Mouse (Mus musculus) hindbrain, embryonic 16.5 days (tissue): ENCODE measurements around the gene Ryr2. TPM values are rescaled to one million over a fixed set of nuclear protein-coding genes. Genes with fewer than 3 reads are reported as not detected.

Experiments used
- ATAC-seq: fragments of 200-750 bp; cut with Nextera tagmentation; 2 replicates; pipeline ENCODE4 v1.8.0; 2017; ENCODE audit warnings: moderate TSS enrichment, moderate library complexity
- H3K27ac ChIP-seq: fragments of 300-500 bp; sonication (generic); 2 replicates; pipeline ENCODE4 v1.5.1; 2014; ENCODE audit warnings: low read depth, mild to moderate bottlenecking, control low read depth, low read length, moderate library complexity
- H3K27me3 ChIP-seq: fragments of 300-500 bp; sonication (generic); replicated peaks from 2 replicates; pipeline ENCODE4 v1.6.1; 2014; ENCODE audit warnings: low read length; ENCODE audit not compliant: control insufficient read depth, insufficient read depth
- H3K36me3 ChIP-seq: fragments of 300-500 bp; sonication (generic); 2 replicates; pipeline ENCODE4 v1.6.1; 2014; ENCODE audit warnings: mild to moderate bottlenecking, low read length, moderate library complexity, mixed read lengths; ENCODE audit not compliant: control insufficient read depth, insufficient read depth
- H3K4me1 ChIP-seq: fragments of 300-500 bp; sonication (generic); 2 replicates; pipeline ENCODE4 v1.6.1; 2014; ENCODE audit warnings: low read depth, low read length; ENCODE audit not compliant: control insufficient read depth, insufficient read depth
- H3K4me2 ChIP-seq: fragments of 300-500 bp; sonication (generic); 2 replicates; pipeline ENCODE4 v1.6.1; 2014; ENCODE audit warnings: mild to moderate bottlenecking, low read length, control low read depth, moderate library complexity
- H3K4me3 ChIP-seq: fragments of 300-500 bp; sonication (generic); 2 replicates; pipeline ENCODE4 v1.5.1; 2014; ENCODE audit warnings: mild to moderate bottlenecking, low read length, control low read depth, moderate library complexity
- H3K9ac ChIP-seq: fragments of 300-500 bp; sonication (generic); 2 replicates; pipeline ENCODE4 v1.6.1; 2014; ENCODE audit warnings: low read depth, mild to moderate bottlenecking, control low read depth, low read length, moderate library complexity
- H3K9me3 ChIP-seq: fragments of 300-500 bp; sonication (generic); 2 replicates; pipeline ENCODE4 v1.6.1; 2014; ENCODE audit warnings: mild to moderate bottlenecking, low read length, moderate library complexity; ENCODE audit not compliant: control insufficient read depth
- WGBS: fragments of 180-500 bp; shearing (Covaris S2); extraction: QIAGEN DNeasy Blood & Tissue Kit; methylation state at CpG from one replicate; pipeline ENCODE4 v1.1.7; 2014; 5-methylcytosine and 5-hydroxymethylcytosine counted together
- polyA plus RNA-seq: library from polyadenylated mRNA; unstranded; fragments of >200 nt; fragmentation: Nextera tagmentation; extraction: Ambion mirVana; gene quantifications from 2 replicates; pipeline ENCODE4 v1.2.1, GENCODE M21; 2015

The Ryr2 gene
- polyA plus RNA-seq, 1 experiment from 2014 or later, result 5.0 TPM

DNA sequence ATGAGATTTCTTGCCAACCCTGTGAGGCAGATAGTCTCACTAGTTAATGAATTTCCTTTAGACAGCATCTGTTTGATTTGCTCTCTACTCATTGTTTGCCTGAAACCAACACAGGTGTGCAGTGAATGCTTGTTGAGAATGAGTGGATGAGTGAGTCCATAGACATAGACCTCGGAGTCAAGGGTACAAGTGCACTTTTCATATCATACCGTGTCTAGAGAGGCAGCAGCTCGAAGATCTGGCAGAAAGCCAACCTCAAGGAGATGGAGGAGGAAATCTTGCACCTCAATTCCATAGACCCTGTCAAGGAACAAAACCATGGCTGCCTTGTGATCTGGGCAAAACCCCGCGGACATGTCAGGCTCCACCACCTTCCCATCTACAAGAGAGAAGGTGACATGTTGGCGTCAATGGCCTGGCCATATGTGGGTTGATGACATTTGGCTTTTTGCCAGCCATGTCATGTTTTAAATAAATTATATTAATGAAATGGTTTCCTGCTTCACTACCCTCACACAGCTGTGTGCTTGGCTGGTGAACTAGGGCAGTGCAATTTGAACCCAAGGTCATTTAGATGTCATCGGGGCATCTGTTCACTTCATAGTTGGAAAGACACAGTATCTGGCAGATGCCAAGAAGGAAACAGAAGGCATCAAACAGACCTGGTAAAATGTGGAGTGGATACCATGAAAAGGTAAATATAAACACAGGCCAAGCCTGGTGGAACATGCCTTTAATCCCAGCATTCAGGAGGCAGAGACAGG lies 396.9 kb downstream of the Ryr2 start:
- Histone ChIP-seq H3K27me3 (no peaks in the 10 kb centered on the region), H3K4me2 (no peak overlapping the region), H3K4me1 (no peaks in the 10 kb centered on the region), H3K4me3 (no peak overlapping the region), H3K9ac (no peak overlapping the region), H3K36me3 (no peaks in the 10 kb centered on the region), H3K27ac (no peak overlapping the region), H3K9me3 (no peaks in the 10 kb centered on the region)
- ATAC-seq, result peak; percentile 81
- WGBS, result 74% methylated on average over 7 of the region's 7 CpGs

DNA sequence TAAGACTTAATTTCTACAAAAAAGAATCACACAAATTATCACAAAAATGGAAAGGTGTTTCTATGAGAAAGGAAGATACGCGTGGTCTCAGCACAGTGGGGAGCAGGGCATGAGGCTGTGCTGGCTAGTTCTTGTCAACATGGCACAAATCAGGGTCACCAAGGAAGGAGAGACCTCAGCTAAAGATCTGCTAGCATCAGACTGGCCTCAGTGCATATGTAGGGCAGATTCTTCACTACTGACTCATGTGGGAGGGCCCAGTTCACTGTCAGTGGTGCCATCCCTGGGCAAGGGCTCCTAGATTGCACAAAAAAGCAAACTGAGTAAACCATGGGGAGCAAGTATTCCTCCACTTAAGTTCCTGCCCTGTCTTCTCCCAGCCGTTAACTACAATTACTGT lies 405.0 kb downstream of the Ryr2 start:
- Histone ChIP-seq H3K4me1 (no peaks in the 10 kb centered on the region), H3K9ac (no peak overlapping the region), H3K4me3 (no peak overlapping the region), H3K4me2 (no peak overlapping the region), H3K27ac (no peak overlapping the region), H3K27me3 (no peaks in the 10 kb centered on the region), H3K36me3 (no peaks in the 10 kb centered on the region), H3K9me3 (no peaks in the 10 kb centered on the region)
- 95% methylated on average over 3 of the region's 3 CpGs for WGBS
- ATAC-seq, result no peak

DNA sequence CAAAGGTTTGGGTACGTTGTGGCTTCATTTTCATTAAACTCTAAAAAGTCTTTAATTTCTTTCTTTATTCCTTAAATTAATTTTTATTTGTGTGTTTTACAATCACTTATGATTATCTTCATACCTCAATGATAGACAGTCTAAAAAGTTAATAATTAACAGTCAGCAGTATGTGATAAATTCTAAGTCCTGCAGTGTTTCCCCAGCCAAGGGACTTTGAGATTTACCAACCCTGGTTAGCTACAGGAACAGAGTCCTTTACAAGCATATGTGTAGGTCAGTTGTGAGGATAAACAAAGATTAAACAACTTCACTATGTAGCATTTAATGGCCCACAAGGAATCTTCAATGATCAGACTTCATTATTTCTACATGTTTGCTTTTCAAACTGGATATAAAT lies 410.2 kb downstream of the Ryr2 start:
- Histone ChIP-seq H3K9me3 (no peaks in the 10 kb centered on the region), H3K4me1 (no peaks in the 10 kb centered on the region), H3K36me3 (0 out of 2 replicates have a peak, but pooled peaks cover 2% of the 10 kb centered on the region), H3K27ac (no peak overlapping the region), H3K9ac (no peak overlapping the region), H3K4me3 (no peak overlapping the region), H3K27me3 (no peaks in the 10 kb centered on the region), H3K4me2 (no peak overlapping the region)
- ATAC-seq, result no peak
- 84% methylated on average over 1 of the region's 1 CpGs for WGBS

DNA sequence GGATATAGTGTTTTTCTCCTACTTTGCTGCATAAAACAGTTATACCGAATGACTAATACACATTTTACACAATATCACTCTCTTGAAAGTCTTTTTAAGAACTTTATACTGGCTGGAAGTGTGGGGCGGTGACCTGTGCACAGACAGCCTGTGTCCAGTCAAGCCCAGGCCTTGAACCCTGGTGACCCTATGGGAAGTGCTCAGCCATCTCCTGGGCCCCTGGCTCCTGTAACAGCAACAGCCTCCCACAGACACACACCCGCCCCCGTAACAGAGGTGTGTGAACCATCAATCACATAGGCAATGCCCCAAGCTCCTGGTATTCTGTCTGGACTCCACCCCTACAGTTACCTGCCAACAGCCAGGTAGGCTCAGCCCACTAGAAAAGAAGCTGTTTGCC lies 424.9 kb downstream of the Ryr2 start:
- ATAC-seq, result no peak
- H3K36me3 ChIP-seq, result 0 out of 2 replicates have a peak, but pooled peaks cover 2% of the 10 kb centered on the region
- H3K4me3 ChIP-seq, result no peak overlapping the region
- no peaks in the 10 kb centered on the region for H3K4me1 ChIP-seq
- no peak overlapping the region for H3K4me2 ChIP-seq
- no peak overlapping the region for H3K27ac ChIP-seq
- H3K9me3 ChIP-seq, result no peaks in the 10 kb centered on the region
- 91% methylated on average over 4 of the region's 4 CpGs for WGBS
- H3K9ac ChIP-seq, result no peak overlapping the region
- no peaks in the 10 kb centered on the region for H3K27me3 ChIP-seq

DNA sequence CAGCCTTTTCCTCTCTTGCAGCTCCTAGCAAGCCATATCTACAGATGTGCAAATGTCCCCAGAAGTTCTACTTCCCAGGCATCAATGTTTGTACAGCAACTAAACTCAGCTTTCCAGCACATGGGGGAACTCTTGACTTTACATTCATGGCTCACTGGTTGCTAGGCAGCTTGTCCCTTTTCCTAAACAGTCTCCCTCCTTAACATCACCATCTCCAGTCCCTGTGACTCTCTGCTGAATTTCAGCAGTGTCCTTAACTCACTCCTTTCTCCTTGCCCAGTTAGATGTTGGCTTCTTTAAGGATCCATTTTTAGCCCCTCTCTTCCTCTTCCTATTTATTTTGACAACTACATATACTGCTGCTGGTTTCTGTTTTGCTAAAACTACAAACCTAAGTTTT lies 443.9 kb downstream of the Ryr2 start:
- Histone ChIP-seq H3K4me2 (no peak overlapping the region), H3K27ac (no peak overlapping the region), H3K9me3 (no peaks in the 10 kb centered on the region), H3K36me3 (peaks cover 2% of the 10 kb centered on the region; the same call in 1 of the 2 replicates), H3K4me1 (no peaks in the 10 kb centered on the region), H3K27me3 (no peaks in the 10 kb centered on the region), H3K4me3 (no peak overlapping the region), H3K9ac (no peak overlapping the region)
- no peak for ATAC-seq

DNA sequence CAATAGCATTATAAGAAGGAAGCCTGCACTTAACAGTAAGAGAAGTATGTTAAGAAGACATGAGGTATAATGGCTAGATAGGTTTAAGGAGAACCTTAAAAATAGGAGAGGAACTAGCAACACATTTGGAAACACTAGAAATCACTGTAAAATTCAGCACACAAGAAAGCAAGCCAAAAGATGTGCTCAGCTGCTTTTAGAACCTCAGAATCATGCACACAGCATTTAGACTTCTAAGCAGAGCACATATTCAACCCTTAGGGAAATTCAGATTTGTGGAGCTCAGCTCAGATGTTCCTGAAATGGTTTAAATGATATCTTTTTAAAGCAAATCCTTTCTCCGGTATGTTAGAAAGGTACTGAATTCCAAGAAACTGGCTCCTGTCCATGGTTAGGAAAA lies 461.9 kb downstream of the Ryr2 start:
- no peak overlapping the region for H3K27ac ChIP-seq
- no peak overlapping the region for H3K9ac ChIP-seq
- H3K9me3 ChIP-seq, result no peaks in the 10 kb centered on the region
- no peaks in the 10 kb centered on the region for H3K27me3 ChIP-seq
- H3K36me3 ChIP-seq, result no peaks in the 10 kb centered on the region
- H3K4me1 ChIP-seq, result no peaks in the 10 kb centered on the region
- no peak overlapping the region for H3K4me3 ChIP-seq
- 93% methylated on average over 1 of the region's 1 CpGs for WGBS
- ATAC-seq, result no peak
- no peak overlapping the region for H3K4me2 ChIP-seq

DNA sequence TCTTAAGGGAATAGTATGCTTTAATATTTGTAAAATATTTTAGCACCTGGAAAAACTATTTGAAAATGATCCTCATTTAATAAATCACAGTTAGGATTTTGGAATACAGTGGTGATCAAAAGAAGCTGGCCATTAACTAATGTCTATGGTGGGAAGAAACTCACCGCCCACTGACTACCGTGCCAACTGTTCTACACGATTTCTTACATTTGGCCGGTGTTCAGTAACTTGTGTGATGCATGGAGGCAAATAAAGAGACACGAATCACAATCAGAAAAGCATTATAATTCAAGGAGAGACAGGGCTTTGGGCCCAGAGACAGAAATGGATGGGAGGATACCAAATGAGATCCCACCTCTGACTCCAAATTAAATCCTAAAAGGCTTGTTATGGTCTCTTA lies 470.4 kb downstream of the Ryr2 start:
- ATAC-seq, result no peak
- Histone ChIP-seq H3K9me3 (no peaks in the 10 kb centered on the region), H3K4me2 (no peak overlapping the region)

DNA sequence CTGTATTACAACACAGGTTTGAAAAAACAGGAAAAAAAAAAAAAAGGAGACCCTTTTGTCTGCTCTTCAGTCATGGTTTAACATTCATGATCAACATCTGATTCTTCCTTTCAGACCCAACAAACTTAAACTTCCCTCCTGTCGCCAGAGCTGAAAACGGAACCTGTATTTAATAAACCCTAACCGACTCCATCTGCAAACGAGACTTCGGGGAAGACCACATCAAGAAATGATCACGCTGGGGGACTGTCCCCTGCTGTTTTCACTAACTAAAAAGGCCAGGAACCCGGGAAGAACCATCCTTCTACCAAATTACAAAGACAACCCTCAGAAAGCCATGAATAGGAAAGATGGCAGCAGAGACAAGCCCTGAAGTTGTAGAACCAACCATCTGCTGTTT lies 482.2 kb downstream of the Ryr2 start:
- Histone ChIP-seq H3K27me3 (no peaks in the 10 kb centered on the region), H3K36me3 (peaks cover 2% of the 10 kb centered on the region; the same call in 1 of the 2 replicates), H3K9ac (no peak overlapping the region), H3K4me2 (no peak overlapping the region), H3K4me3 (no peak overlapping the region), H3K9me3 (no peaks in the 10 kb centered on the region), H3K27ac (no peak overlapping the region), H3K4me1 (no peaks in the 10 kb centered on the region)
- WGBS, result 68% methylated on average over 7 of the region's 7 CpGs
- no peak for ATAC-seq

More for the DNA sequence above, 470.4 kb downstream of the Ryr2 start:
- 80% methylated on average over 5 of the region's 5 CpGs for WGBS
- no peaks in the 10 kb centered on the region for H3K27me3 ChIP-seq
- H3K4me3 ChIP-seq, result no peak overlapping the region
- H3K9ac ChIP-seq, result no peak overlapping the region
- H3K27ac ChIP-seq, result no peak overlapping the region
- no peaks in the 10 kb centered on the region for H3K4me1 ChIP-seq
- peaks cover 4% of the 10 kb centered on the region for H3K36me3 ChIP-seq

DNA sequence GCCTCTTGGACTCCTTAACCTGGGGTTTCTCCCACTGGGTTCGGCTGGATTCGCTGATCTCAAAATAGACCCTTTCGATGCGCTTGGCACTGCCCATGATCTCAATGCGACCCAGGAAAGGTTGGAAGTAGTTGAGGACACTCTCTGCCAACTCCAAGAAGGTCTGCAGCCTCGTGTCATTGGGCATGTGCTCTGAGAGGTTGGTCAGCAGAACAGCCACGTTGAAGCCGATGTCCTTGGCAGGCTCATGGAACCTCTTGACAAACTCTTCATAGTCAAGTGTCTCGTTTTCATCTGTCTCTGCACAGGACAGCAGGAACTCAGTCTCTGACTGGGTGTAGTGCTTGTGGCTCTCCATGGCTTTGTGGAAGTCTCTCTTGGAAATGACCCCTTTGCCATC lies 511.3 kb downstream of the Ryr2 start:
- ATAC-seq, result no peak
- H3K4me3 ChIP-seq, result no peak overlapping the region
- H3K27me3 ChIP-seq, result no peaks in the 10 kb centered on the region
- H3K9ac ChIP-seq, result no peak overlapping the region
- H3K27ac ChIP-seq, result no peak overlapping the region
- no peaks in the 10 kb centered on the region for H3K4me1 ChIP-seq
- WGBS, result 87% methylated on average over 9 of the region's 9 CpGs
- no peak overlapping the region for H3K4me2 ChIP-seq
- H3K36me3 ChIP-seq, result peaks cover 15% of the 10 kb centered on the region
- H3K9me3 ChIP-seq, result no peaks in the 10 kb centered on the region
